Mouse (Mus musculus) left cerebral cortex, adult 11 months (tissue): Measurements from ENCODE around the gene Tmem143.
"Not testable (repeated sequence)": the region's sequence is repeated elsewhere in the genome, so short reads cannot be mapped to it uniquely, and the experiment has no call there.

Experiments used
- DNase-seq: peaks from one replicate; pipeline ENCODE4 v3.0.0; 2022; ENCODE audit warnings: low spot score

The Tmem143 gene

GRCm38 (mm10) chr7:45896517-45897257 is at the start of gene Tmem143, which contains the start of gene Syngr4:
Gene Tmem143, plus strand, starts transcription at chr7:45896941.
Gene Syngr4, minus strand, starts transcription at chr7:45896714.
- peak; percentile 95 for DNase-seq

DNA sequence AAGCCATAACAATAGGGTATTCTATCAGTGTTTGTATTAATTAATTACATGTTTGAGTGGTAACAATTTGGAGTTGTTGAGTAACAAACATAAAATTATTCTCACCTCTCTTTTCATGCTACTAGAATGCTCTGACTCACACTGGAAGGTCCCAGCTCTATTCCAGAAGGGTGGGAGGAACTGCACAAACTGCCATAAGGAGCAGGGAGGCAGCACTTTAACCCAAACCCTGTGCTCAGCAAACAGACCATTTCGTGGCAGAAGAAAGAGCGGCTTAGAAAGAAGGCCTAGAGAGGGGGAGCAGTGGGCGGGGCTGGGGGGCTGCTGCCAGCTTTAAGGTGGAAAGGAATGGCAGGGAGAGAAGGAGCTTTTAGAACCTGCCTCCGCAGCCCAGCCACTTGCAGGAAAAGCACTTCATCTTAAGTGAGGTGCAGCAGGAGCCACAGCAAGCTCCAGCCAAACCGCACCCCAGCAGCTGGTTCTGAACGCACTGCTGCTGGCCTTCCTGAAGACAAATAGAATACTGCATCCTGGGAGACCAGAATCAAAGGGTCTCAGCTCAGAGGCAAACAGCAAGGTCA is 48.2 kb upstream of the Tmem143 start:
- no peak for DNase-seq

- no peak for DNase-seq
Measured at GRCm38 (mm10) chr7:45850661-45851060, 46.1 kb upstream of the Tmem143 start.

- DNase-seq, result no peak
Measured at GRCm38 (mm10) chr7:45853089-45853488, 43.7 kb upstream of the Tmem143 start.

DNA sequence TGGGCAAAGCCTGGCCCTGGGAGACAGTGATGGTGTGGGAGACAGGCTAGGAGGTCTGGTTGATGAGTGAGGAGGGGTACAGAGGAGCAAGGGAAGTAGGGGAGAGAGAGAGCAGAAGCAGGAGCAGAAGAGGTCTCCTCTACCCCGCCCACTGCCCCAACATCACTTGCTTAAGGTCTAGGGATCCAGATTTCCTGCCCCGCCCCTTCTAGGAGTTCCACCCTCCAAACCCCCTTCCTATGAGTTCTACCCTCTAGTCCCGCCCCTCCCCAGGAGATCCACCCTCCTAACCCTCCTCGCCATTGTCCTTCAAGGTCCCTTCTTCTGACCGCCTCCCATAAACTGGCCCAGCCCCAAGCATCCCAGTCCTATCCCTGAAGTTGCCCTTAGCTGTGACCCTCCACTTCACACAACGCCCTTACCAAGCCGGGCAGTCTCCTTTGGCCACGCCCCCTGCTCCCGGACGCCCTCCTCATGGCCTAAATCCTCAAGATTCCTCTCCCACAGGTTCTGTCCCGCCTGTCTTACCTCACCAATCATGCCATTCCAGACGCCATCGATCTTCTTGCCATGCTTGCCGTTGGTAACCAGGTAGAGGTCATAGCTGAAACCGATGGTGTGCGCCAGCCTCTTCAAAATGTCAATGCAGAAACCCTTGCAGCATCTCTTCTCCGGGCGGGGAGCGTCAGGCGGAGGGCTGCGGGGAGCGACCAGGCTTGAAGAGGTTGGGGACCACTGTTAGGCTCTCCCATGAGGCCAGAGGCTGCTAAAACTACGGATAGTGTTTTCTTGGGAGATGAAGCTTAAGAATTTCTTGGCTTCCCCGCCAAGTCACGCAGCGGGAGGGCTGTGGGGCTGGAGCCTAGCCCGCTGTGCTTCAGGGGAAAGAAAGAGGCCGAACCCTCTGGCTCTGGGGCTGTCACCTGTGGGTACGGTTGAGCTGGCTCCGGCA is 39.5 kb upstream of the Tmem143 start:
- no peak for DNase-seq

DNA sequence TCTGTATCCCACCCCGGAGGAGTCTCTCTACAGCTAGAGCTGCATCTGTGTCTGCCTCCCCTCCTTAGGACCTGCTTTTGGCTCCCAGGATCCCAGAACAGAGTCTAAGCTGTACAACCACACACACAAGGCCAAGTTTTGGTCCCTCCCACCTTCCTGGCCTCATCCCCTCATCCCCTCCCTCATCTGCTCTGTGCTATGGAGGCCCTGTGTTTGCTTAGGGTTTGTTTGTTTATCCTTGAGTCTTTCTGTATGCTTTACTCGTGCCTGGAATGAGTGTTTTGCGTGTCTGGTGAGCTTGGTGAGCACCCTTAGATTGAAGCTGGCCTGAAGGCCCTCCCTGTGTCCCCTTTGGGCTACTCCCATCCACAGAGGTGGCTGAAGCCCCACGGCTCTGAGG is 37.7 kb upstream of the Tmem143 start:
- no peak for DNase-seq

DNA sequence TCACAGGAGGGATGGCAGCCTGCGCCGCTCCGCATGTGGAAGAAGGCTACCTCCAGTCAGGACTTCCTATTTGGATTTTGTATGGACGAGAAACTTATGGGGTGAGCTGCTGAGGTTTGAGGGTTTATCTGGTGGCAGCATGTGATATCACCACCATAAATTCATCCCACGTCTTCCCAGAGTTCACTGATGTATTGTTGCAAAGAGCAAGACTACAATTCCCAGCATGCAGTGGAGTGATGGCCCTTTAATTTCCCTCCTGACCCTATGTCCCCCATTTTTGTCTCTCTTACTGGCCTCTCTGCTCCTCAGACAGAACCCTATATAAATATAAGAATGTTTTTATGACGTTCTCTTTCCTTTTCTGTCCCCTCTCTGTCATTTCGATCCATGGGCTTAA is 33.9 kb upstream of the Tmem143 start:
- no peak for DNase-seq

- DNase-seq, result no peak
Measured at GRCm38 (mm10) chr7:45864435-45864834, 32.3 kb upstream of the Tmem143 start.

DNA sequence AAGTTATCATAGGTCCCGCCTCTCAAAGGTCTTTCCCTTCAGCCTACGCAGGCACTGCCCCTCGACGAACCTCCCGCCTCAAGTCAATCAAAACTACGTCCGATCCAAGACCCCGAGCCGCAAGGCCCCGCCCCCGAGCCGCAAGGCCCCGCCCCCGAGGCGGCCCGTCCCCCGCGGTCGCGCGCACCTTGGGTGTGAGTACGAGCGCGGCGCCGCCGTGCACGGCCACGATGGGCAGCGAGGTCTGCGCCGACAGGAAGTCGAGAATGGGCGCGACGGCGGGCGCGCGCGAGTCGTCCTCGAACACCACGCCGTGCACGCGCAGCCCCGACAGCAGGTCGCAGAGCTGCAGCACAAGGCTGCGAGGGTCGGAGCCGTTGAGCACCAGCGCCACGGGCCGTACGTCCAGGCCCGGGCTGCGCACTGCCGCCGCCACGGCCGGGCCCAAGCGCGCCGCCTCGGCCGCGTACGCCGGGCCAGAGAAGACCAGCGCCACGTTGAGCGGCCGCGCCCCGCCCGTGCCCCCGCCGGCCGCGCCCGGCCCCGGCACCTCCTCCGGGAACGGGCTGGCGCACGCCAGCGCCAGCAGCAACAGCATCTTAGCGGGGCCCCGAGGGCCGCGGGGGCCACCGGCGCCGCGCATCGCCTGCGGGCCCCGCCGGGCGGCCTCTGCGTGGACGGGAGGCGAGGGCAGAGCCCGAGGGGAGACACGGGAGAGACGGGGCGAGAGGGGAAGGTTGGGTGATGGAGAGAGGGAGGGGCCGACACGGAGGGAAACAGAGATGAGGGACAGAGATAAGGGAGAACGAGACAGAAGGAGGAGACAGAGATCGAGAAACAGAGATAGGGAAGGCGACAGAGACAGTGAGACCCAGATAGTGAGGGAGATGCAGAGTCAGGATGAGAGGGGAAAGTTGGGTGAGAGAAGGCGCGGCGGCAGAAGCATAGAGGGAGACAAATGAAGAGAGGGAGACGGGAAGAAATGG is 30.5 kb upstream of the Tmem143 start:
- peak; percentile 74 for DNase-seq

DNA sequence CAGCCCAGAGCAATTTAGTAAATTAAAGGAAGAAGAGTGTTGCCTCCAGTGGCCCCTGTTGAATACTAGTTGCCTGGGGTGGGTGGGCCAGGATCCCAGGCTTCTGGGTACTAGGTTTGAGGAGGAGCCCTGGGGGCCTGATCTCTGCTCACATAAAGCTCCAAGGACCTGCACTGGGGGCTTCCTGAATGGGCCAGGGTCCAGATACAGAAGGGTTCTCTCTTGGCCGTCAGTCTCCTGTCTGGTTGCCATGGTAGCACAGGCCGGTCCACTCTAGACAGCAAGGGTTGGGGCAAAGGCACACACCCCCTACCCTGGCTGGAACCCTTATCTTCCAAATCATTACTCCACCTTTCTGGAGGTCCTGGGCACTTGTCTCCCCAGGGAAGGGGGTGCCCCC is 28.9 kb upstream of the Tmem143 start:
- no peak for DNase-seq

DNA sequence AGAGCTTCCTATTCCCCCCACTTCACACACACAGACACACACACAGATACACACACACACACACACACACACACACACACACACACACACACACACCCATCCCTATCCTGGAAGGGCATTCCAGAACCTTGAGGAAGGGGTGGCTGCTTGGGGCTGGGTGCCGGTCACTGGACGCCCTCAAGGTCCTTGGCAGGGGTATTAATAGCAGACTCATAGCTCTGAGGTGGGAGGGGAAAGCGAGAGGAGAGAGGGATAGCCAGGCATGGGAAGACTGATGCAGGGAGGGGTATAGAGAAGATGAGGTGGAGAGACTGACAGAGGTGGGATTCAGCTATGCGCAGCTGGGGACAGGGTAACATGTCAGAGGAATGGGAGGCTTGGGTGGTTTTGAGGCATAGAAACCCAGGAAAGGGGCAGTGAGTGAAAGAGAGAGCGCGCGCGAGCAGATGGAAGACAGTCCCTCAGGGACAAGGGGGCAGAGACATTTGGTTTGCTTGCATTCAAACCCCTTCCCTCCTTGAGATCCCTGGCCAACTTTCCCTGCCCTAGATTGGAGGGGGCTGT is 27.6 kb upstream of the Tmem143 start:
- DNase-seq, result no peak

GRCm38 (mm10) chr7:45869787-45870186 is 27.0 kb upstream of the Tmem143 start:
- no peak for DNase-seq

- no peak for DNase-seq
Measured at GRCm38 (mm10) chr7:45870282-45871058, 26.3 kb upstream of the Tmem143 start.

DNA sequence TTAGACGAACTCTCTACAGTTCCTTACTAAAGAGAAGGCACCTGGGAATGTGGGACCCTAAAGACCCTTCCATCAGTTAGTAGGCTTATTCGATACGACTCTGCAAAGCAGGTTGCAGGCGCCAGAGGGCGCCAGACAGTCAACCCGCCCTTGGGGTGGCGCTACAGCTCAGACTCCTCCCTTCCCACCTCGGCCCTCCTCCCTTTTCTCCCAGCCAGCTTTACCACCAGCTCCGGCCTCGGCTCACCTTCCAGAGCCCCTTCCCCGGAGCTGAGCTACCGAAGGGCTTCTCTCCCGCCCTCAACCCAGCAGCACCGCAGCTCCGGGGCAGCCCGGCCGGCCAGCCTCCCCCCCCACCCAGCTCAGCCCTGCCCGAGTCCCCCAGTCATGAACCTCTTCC is 24.1 kb upstream of the Tmem143 start, which contains the start of gene Kdelr1:
Gene Kdelr1 (plus strand): TSS at position 149 of the 400 bp plus-strand sequence.
- DNase-seq, result peak; percentile 77

GRCm38 (mm10) chr7:45873061-45873947 is 23.4 kb upstream of the Tmem143 start:
- no peak for DNase-seq

- DNase-seq, result no peak
Measured at GRCm38 (mm10) chr7:45876895-45877294, 19.8 kb upstream of the Tmem143 start.

- DNase-seq, result not testable (repeated sequence)
Measured at GRCm38 (mm10) chr7:45878278-45878677, 18.5 kb upstream of the Tmem143 start, which contains the start of gene Grin2d. Gene Grin2d, minus strand, starts transcription at chr7:45878378.

- DNase-seq, result no peak
Measured at GRCm38 (mm10) chr7:45880531-45880930, 16.2 kb upstream of the Tmem143 start.

DNA sequence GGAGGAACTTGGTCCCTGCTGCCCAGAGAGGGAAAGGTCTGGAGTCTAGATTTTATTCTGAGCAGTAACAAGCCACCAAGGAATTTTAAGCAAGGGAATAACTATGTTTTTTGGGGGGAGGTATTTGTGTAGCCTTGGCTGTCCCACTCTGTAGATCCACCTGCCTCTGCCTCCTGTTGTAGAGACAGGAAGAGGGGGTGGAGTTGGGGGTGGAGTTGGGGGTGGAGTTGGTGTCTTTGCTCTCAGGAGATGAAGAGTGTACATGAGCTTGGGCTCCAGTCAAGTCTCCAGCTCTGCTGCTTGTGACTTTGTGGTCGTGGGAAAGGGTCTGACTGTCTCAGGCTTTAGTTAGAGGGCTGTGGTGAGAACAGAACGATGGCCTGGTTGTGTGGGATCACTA is 15.7 kb upstream of the Tmem143 start:
- no peak for DNase-seq
